Mouse (Mus musculus) right cerebral cortex, postnatal 25 days (tissue): Measurements from ENCODE around the gene Garem2.

Source experiments
- DNase-seq: peaks from one replicate; pipeline ENCODE4 v3.0.0; 2022

Gene Garem2

GRCm38 (mm10) chr5:30154474-30155394 lies 49.8 kb downstream of the Garem2 start, which contains the start of the genes Hadha and Hadhb:
Hadha (minus strand) TSS chr5:30155162.
Hadhb (plus strand) TSS chr5:30155248.
- peak; percentile 93 for DNase-seq

GRCm38 (mm10) chr5:30155395-30155792 lies 50.4 kb downstream of the Garem2 start:
- DNase-seq, result no peak

GRCm38 (mm10) chr5:30155821-30156629 lies 51.1 kb downstream of the Garem2 start:
- no peak for DNase-seq

- DNase-seq, result no peak
Measured at GRCm38 (mm10) chr5:30159601-30160000, 54.6 kb downstream of the Garem2 start.

- no peak for DNase-seq
Measured at GRCm38 (mm10) chr5:30161836-30162235, 56.9 kb downstream of the Garem2 start.

- DNase-seq, result no peak
Measured at GRCm38 (mm10) chr5:30162339-30162738, 57.4 kb downstream of the Garem2 start.

GRCm38 (mm10) chr5:30165234-30165946 lies 60.4 kb downstream of the Garem2 start:
- DNase-seq, result no peak
